Mouse (Mus musculus): ENCODE data around the gene Katna1.

DNA sequence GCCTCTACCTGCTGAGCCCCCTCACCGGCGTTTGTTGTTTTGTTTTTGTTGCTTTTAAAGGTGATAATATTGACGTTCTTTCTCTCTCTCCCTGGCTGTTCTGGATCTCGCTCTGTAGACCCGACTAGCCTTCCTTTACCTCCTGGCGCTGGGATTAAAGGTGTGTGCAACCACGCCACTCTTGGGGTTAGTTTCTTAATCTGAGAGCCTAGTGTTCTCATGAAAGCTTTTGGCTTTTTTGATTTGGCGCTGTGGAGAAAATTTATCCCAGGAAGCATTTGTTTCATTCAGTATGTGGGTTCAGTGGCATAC, 657 bp downstream of the Katna1 start:
- TF ChIP-seq CTCF (IDR thresholded peaks at IDR 0.05; ENCODE audit: borderline replicate concordance, extremely low read depth, insufficient read depth, insufficient read length) (no peak), POLR2A (IDR thresholded peaks at IDR 0.05; ENCODE audit: borderline replicate concordance, extremely low read depth, insufficient read depth, insufficient read length, poor library complexity, severe bottlenecking) (no peak)
